Mouse (Mus musculus) liver, embryonic 13.5 days (tissue): Measurements from ENCODE around the gene Sort1. TPM values are rescaled to one million over a fixed set of nuclear protein-coding genes. Genes with fewer than 3 reads are reported as not detected.

Experiments
- ATAC-seq: fragments of 200-750 bp; cut with Nextera tagmentation; 2 replicates; pipeline ENCODE4 v1.8.0; 2017; ENCODE audit warnings: low read depth, mild to moderate bottlenecking, moderate number of reproducible peaks, moderate library complexity
- DNase-seq: peaks from one replicate; pipeline ENCODE4 v3.0.0; 2022
- H3K27ac ChIP-seq: fragments of 300-500 bp; sonication (generic); 2 replicates; pipeline ENCODE4 v1.5.1; 2015; ENCODE audit warnings: moderate library complexity, mild to moderate bottlenecking, inconsistent platforms
- H3K27me3 ChIP-seq: fragments of 300-500 bp; sonication (generic); 2 replicates; pipeline ENCODE4 v1.6.1; 2015; ENCODE audit warnings: mild to moderate bottlenecking, inconsistent platforms
- H3K36me3 ChIP-seq: fragments of 300-500 bp; sonication (generic); 2 replicates; pipeline ENCODE4 v1.6.1; 2015; ENCODE audit warnings: mild to moderate bottlenecking, inconsistent platforms
- H3K4me1 ChIP-seq: fragments of 300-500 bp; sonication (generic); replicated peaks from 2 replicates; pipeline ENCODE4 v1.6.1; 2015; ENCODE audit warnings: inconsistent platforms
- H3K4me2 ChIP-seq: fragments of 300-500 bp; sonication (generic); 2 replicates; pipeline ENCODE4 v1.6.1; 2015; ENCODE audit warnings: inconsistent platforms, mild to moderate bottlenecking, moderate library complexity
- H3K4me3 ChIP-seq: fragments of 300-500 bp; sonication (generic); replicated peaks from 2 replicates; pipeline ENCODE4 v1.5.1; 2015; ENCODE audit warnings: mild to moderate bottlenecking, inconsistent platforms
- H3K9ac ChIP-seq: fragments of 300-500 bp; sonication (generic); 2 replicates; pipeline ENCODE4 v1.6.1; 2015; ENCODE audit warnings: mild to moderate bottlenecking, inconsistent platforms
- H3K9me3 ChIP-seq: fragments of 300-500 bp; sonication (generic); replicated peaks from 2 replicates; pipeline ENCODE4 v1.6.1; 2016; ENCODE audit warnings: inconsistent platforms
- whole genome bisulfite sequencing: fragments of 180-500 bp; shearing (Covaris S2); methylation state at CpG from one replicate; pipeline ENCODE4 v1.1.7; 2015; ENCODE audit not compliant: insufficient replicate concordance; 5-methylcytosine and 5-hydroxymethylcytosine counted together
- polyA plus RNA-seq: library from polyadenylated mRNA; unstranded; fragments of >200 nt; fragmentation: Nextera tagmentation; extraction: Ambion mirVana; gene quantifications from 2 replicates; pipeline ENCODE4 v1.2.1, GENCODE M21; 2015

Gene Sort1
- polyA plus RNA-seq, 1 experiment from 2014 or later = 2.6 TPM

DNA sequence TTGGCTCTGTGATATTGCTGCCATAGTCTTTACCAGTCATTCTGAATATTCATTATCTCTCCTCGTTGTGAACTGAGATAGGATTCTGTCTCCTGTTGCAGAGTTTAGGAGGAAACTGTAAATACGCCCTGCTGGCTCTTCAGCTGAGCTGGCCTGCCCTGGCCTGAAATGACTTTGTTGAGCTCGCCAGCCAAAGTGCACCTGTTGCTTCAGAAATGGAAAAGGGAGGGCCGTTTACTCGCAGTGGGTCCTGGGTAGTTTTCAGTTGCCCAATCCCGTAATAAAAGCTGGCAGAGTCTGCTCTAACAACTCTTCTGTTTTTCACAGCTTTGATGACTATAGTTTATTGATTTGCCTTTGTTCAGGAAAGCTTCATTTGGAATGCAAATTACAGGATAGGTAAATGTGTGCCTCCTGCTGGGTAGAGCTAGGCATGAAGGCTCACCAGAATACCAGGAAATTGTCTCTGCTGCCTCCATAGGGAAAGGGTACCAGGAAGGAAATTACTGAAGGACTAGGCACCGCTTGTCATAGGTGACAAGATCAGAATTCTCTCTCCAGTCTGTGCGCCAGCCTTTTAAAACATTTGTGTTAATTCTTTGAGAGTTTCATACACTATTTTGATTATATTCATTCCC is 30.3 kb downstream of the Sort1 start:
- DNase-seq = no peak
- H3K27ac ChIP-seq = no peak overlapping the region
- no peak for ATAC-seq

GRCm38 (mm10) chr3:108318517-108318916 is 34.6 kb downstream of the Sort1 start:
- H3K4me2 ChIP-seq = no peak overlapping the region
- 40% methylated on average over 2 of the region's 2 CpGs for WGBS
- H3K9ac ChIP-seq = no peak overlapping the region
- ATAC-seq = no peak
- H3K4me1 ChIP-seq = peaks cover 24% of the 10 kb centered on the region
- DNase-seq = no peak
- no peaks in the 10 kb centered on the region for H3K27me3 ChIP-seq
- no peak overlapping the region for H3K4me3 ChIP-seq
- H3K36me3 ChIP-seq = no peaks in the 10 kb centered on the region
- no peaks in the 10 kb centered on the region for H3K9me3 ChIP-seq
- H3K27ac ChIP-seq = no peak overlapping the region

More for the DNA sequence above, 30.3 kb downstream of the Sort1 start:
- Histone ChIP-seq H3K4me3 (no peak overlapping the region), H3K9ac (no peak overlapping the region), H3K4me1 (peaks cover 5% of the 10 kb centered on the region), H3K4me2 (no peak overlapping the region), H3K27me3 (no peaks in the 10 kb centered on the region), H3K9me3 (no peaks in the 10 kb centered on the region), H3K36me3 (0 out of 2 replicates have a peak, but pooled peaks cover 2% of the 10 kb centered on the region)
- WGBS = 57% methylated on average over 8 of the region's 8 CpGs

DNA sequence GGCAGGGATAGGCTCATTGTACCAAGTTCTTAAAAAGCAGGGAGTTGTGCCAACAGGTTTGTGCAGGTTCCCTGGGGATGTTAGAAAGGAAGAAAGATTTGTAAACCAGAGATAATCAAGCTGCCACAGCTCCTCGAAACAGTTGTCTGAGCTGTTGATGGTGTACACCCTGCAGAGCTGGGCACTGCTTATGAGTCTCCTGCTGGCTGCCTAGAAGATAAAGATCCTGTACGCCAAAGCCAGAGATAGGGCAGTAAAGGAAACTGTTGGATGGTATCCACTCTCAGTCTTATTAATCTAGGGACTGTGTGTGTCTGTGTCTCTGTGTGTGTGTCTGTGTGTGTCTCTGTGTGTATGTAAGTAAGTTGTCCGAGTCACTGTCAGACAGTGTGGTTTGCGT is 37.8 kb downstream of the Sort1 start:
- no peak overlapping the region for H3K27ac ChIP-seq
- H3K9me3 ChIP-seq = no peaks in the 10 kb centered on the region
- ATAC-seq = peak; percentile 35; the same call in 1 of the 2 replicates
- DNase-seq = no peak
- H3K27me3 ChIP-seq = no peaks in the 10 kb centered on the region
- no peaks in the 10 kb centered on the region for H3K36me3 ChIP-seq
- peaks cover 22% of the 10 kb centered on the region for H3K4me1 ChIP-seq
- H3K9ac ChIP-seq = no peak overlapping the region
- 42% methylated on average over 4 of the region's 4 CpGs for WGBS
- no peak overlapping the region for H3K4me2 ChIP-seq
- no peak overlapping the region for H3K4me3 ChIP-seq

GRCm38 (mm10) chr3:108322136-108322535 is 38.3 kb downstream of the Sort1 start:
- Histone ChIP-seq H3K27me3 (no peaks in the 10 kb centered on the region), H3K27ac (no peak overlapping the region), H3K4me3 (no peak overlapping the region), H3K36me3 (no peaks in the 10 kb centered on the region), H3K9me3 (no peaks in the 10 kb centered on the region), H3K9ac (no peak overlapping the region), H3K4me2 (no peak overlapping the region), H3K4me1 (peaks cover 22% of the 10 kb centered on the region)
- ATAC-seq = no peak
- no peak for DNase-seq
- 49% methylated on average over 4 of the region's 4 CpGs for WGBS

- H3K27ac ChIP-seq = no peak overlapping the region
- no peaks in the 10 kb centered on the region for H3K27me3 ChIP-seq
- peak; percentile 93 for ATAC-seq
- peak overlapping the region; percentile 18; the same call in 1 of the 2 replicates for H3K4me2 ChIP-seq
- H3K4me1 ChIP-seq = peaks cover 22% of the 10 kb centered on the region
- no peak overlapping the region for H3K9ac ChIP-seq
- no peaks in the 10 kb centered on the region for H3K36me3 ChIP-seq
- no peak overlapping the region for H3K4me3 ChIP-seq
- H3K9me3 ChIP-seq = no peaks in the 10 kb centered on the region
- WGBS = 80% methylated on average over 3 of the region's 3 CpGs
- peak; percentile 45 for DNase-seq
Measured at GRCm38 (mm10) chr3:108322962-108323361, 39.1 kb downstream of the Sort1 start.

DNA sequence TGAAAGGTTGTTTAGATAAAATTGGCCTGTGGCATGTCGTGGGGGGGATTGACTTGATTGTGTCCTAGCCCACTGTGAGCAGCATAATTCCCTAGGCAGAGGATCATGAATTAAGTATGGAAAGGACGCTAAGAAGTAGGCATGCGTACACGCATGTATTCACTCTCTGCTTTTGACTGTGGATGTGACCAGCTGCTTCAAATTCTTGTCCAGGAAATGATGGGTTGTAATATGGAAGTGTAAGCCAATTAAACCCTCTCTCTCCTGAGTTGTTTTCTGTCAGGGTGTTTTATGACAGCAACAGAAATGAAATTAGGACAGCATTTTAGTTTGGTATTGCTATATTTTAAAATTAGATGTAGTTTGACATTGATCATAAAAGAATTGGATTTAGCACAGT is 41.0 kb downstream of the Sort1 start:
- H3K4me3 ChIP-seq = no peak overlapping the region
- WGBS = 77% methylated on average over 4 of the region's 4 CpGs
- H3K9ac ChIP-seq = no peak overlapping the region
- ATAC-seq (no peak), DNase-seq (no peak)
- no peak overlapping the region for H3K4me2 ChIP-seq
- no peaks in the 10 kb centered on the region for H3K9me3 ChIP-seq
- H3K4me1 ChIP-seq = peaks cover 22% of the 10 kb centered on the region
- no peaks in the 10 kb centered on the region for H3K36me3 ChIP-seq
- H3K27me3 ChIP-seq = no peaks in the 10 kb centered on the region
- no peak overlapping the region for H3K27ac ChIP-seq

DNA sequence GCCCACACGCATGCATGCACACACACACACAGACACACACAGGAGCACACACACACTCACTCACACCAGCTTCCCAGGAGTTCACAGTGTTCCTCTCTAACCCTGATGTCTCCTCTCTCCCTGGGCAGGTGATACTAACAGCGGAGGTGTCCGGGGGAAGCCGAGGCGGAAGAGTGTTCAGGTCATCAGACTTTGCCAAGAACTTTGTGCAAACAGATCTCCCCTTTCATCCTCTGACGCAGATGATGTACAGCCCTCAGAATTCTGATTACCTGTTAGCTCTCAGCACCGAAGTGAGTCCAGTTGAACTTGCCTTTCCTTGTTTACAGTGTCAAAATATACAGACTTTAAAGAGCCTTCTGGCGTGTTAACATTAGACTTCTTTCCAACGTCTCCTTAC is 41.6 kb downstream of the Sort1 start:
- no peaks in the 10 kb centered on the region for H3K36me3 ChIP-seq
- no peak overlapping the region for H3K4me2 ChIP-seq
- H3K4me3 ChIP-seq = no peak overlapping the region
- no peak for ATAC-seq
- H3K9me3 ChIP-seq = no peaks in the 10 kb centered on the region
- no peaks in the 10 kb centered on the region for H3K27me3 ChIP-seq
- no peak overlapping the region for H3K9ac ChIP-seq
- H3K4me1 ChIP-seq = peaks cover 22% of the 10 kb centered on the region
- no peak overlapping the region for H3K27ac ChIP-seq
- no peak for DNase-seq
- 83% methylated on average over 9 of the region's 9 CpGs for WGBS

DNA sequence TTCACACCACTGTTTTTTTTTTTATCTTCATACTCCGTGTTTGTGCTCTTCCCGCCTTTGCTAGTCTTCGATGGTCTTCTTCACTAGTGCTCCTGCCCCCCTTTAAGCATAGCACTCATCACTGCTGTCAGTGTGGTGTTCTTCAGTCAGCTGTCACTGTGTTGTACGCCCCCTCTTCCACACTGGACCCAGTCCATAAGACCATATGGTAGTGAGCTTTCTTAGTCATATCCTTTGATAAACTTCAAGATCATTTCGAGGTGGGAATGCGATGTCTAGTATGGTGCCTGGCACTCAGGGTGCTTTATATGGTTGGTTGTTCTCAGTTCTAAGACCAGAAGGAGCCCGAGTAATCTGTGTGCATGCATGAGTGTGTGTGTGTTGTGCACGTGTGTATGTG is 43.4 kb downstream of the Sort1 start:
- H3K4me3 ChIP-seq = no peak overlapping the region
- peaks cover 13% of the 10 kb centered on the region for H3K4me1 ChIP-seq
- ATAC-seq = no peak
- no peak overlapping the region for H3K27ac ChIP-seq
- no peak for DNase-seq
- 76% methylated on average over 8 of the region's 8 CpGs for WGBS
- no peaks in the 10 kb centered on the region for H3K9me3 ChIP-seq
- H3K9ac ChIP-seq = no peak overlapping the region
- no peak overlapping the region for H3K4me2 ChIP-seq
- no peaks in the 10 kb centered on the region; the same call in 1 of the 2 replicates for H3K36me3 ChIP-seq
- H3K27me3 ChIP-seq = no peaks in the 10 kb centered on the region

DNA sequence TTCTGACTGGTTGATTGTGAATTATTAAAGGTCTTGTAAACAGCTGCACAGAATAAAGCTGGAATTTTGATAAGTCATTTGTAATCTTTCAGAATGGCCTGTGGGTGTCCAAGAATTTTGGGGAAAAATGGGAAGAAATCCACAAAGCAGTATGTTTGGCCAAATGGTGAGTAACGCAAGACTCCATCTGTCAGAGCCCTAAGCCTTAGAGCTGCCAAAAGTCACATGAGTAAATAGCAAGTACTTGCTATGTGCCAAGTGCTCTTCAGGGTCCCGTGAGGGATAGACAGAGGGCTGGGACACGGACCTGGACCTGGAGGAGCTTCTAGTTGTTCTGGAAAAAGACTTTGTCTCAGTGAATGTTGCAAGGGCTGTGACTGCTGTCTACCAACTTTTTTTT is 44.0 kb downstream of the Sort1 start:
- Histone ChIP-seq H3K4me3 (no peak overlapping the region), H3K36me3 (no peaks in the 10 kb centered on the region; the same call in 1 of the 2 replicates), H3K9ac (no peak overlapping the region), H3K27me3 (no peaks in the 10 kb centered on the region), H3K4me1 (peaks cover 7% of the 10 kb centered on the region), H3K27ac (no peak overlapping the region), H3K9me3 (no peaks in the 10 kb centered on the region), H3K4me2 (no peak overlapping the region)
- ATAC-seq (no peak), DNase-seq (no peak)
- WGBS = 63% methylated on average over 3 of the region's 3 CpGs

GRCm38 (mm10) chr3:108328441-108328841 is 44.6 kb downstream of the Sort1 start:
- Histone ChIP-seq H3K27me3 (no peaks in the 10 kb centered on the region), H3K4me3 (no peak overlapping the region), H3K9me3 (no peaks in the 10 kb centered on the region), H3K27ac (no peak overlapping the region), H3K36me3 (no peaks in the 10 kb centered on the region; the same call in 1 of the 2 replicates), H3K9ac (no peak overlapping the region), H3K4me2 (no peak overlapping the region), H3K4me1 (peaks cover 3% of the 10 kb centered on the region; the same call in 1 of the 2 replicates)
- ATAC-seq (no peak), DNase-seq (no peak)
- 63% methylated on average over 9 of the region's 9 CpGs for WGBS

GRCm38 (mm10) chr3:108330812-108331211 is 46.9 kb downstream of the Sort1 start:
- no peak for DNase-seq
- WGBS = 74% methylated on average over 6 of the region's 6 CpGs

GRCm38 (mm10) chr3:108336878-108337277 is 53.0 kb downstream of the Sort1 start:
- H3K4me3 ChIP-seq = no peak overlapping the region
- H3K27me3 ChIP-seq = no peaks in the 10 kb centered on the region
- no peak overlapping the region for H3K4me2 ChIP-seq
- H3K27ac ChIP-seq = no peak overlapping the region
- H3K9me3 ChIP-seq = no peaks in the 10 kb centered on the region
- peaks cover 24% of the 10 kb centered on the region; the same call in 1 of the 2 replicates for H3K36me3 ChIP-seq
- ATAC-seq (0 out of 2 replicates have a peak, but pooled peaks have one; percentile 31), DNase-seq (no peak)
- H3K9ac ChIP-seq = no peak overlapping the region
- peaks cover 5% of the 10 kb centered on the region; the same call in 1 of the 2 replicates for H3K4me1 ChIP-seq
- WGBS = 73% methylated on average over 5 of the region's 5 CpGs

More at GRCm38 (mm10) chr3:108330812-108331211, 46.9 kb downstream of the Sort1 start:
- Histone ChIP-seq H3K27ac (no peak overlapping the region), H3K9ac (no peak overlapping the region), H3K4me2 (no peak overlapping the region), H3K36me3 (peaks cover 7% of the 10 kb centered on the region; the same call in 1 of the 2 replicates), H3K9me3 (no peaks in the 10 kb centered on the region), H3K27me3 (no peaks in the 10 kb centered on the region), H3K4me3 (no peak overlapping the region), H3K4me1 (0 out of 2 replicates have a peak, but pooled peaks cover 5% of the 10 kb centered on the region)
- ATAC-seq = no peak
